In genomic region chr8:98861175-98861574, GRCm38 (mm10) we compare ENCODE assay signal across 21 mouse cellular contexts.
DNase-seq lines count a peak whose midpoint lies in the region; ATAC-seq and TF ChIP-seq lines count a peak whose summit lies in the region.
"Had no signal": no experiment of that assay in that cellular context is flagged by ENCODE, and none has a peak within 500 bp of the region (broad histone marks: within the 10 kb centered on the region; RNA-seq: fewer than 3 reads in every experiment).

No protein-coding gene starts in this region.

- H3K27me3 ChIP-seq in hindbrain, embryonic 16.5 days (replicated peaks; ENCODE audit: control insufficient read depth, insufficient read depth, low read length), result no peaks in the 10 kb centered on the region
- no peaks in the 10 kb centered on the region for H3K27me3 ChIP-seq in hindbrain, embryonic 11.5 days (ENCODE audit: control insufficient read depth, insufficient read depth, low read length)
- H3K27me3 ChIP-seq: embryonic facial prominence, embryonic 13.5 days; heart, embryonic 15.5 days; midbrain, embryonic 15.5 days had no signal

- no peaks in the 10 kb centered on the region for H3K4me1 ChIP-seq in hindbrain, embryonic 16.5 days (ENCODE audit: control insufficient read depth, insufficient read depth, low read depth, low read length)
- H3K4me1 ChIP-seq in hindbrain, embryonic 11.5 days (replicated peaks; ENCODE audit: control insufficient read depth, insufficient read depth, low read length), result no peaks in the 10 kb centered on the region
- H3K4me1 ChIP-seq: embryonic facial prominence, embryonic 13.5 days; heart, embryonic 15.5 days; midbrain, embryonic 15.5 days had no signal

- no peaks in the 10 kb centered on the region for H3K36me3 ChIP-seq in hindbrain, embryonic 16.5 days (ENCODE audit: control insufficient read depth, insufficient read depth, low read length)
- H3K36me3 ChIP-seq in hindbrain, embryonic 11.5 days (ENCODE audit: control insufficient read depth, insufficient read depth, low read length), result no peaks in the 10 kb centered on the region
- H3K36me3 ChIP-seq: embryonic facial prominence, embryonic 13.5 days; heart, embryonic 15.5 days; midbrain, embryonic 15.5 days had no signal

- H3K9me3 ChIP-seq in hindbrain, embryonic 16.5 days (ENCODE audit: control insufficient read depth, low read length), result no peaks in the 10 kb centered on the region; the same call in 1 of the 2 replicates
- H3K9me3 ChIP-seq in hindbrain, embryonic 11.5 days (ENCODE audit: control insufficient read depth, low read length), result no peaks in the 10 kb centered on the region
- H3K9me3 ChIP-seq: embryonic facial prominence, embryonic 13.5 days; heart, embryonic 15.5 days; midbrain, embryonic 15.5 days had no signal

- TF ChIP-seq POLR2A in brain, embryonic 14.5 days (IDR thresholded peaks at IDR 0.05; ENCODE audit: borderline replicate concordance, extremely low read depth, insufficient read depth, insufficient read length, poor library complexity, severe bottlenecking), result no peak

- H3K4me3 ChIP-seq in hindbrain, embryonic 16.5 days (ENCODE audit: low read length), result no peak overlapping the region
- no peak overlapping the region for H3K4me3 ChIP-seq in hindbrain, embryonic 11.5 days (ENCODE audit: low read depth, low read length)
- H3K4me3 ChIP-seq: embryonic facial prominence, embryonic 13.5 days; heart, adult 2 months; heart, embryonic 15.5 days; left cerebral cortex, adult 2 months; midbrain, embryonic 15.5 days had no signal

- no peak for TF ChIP-seq CTCF in brain, embryonic 14.5 days (IDR thresholded peaks at IDR 0.05; ENCODE audit: borderline replicate concordance, extremely low read depth, insufficient read depth, insufficient read length)

- DNase-seq in hindbrain, embryonic 11.5 days (ENCODE audit: low spot score), result no peak
- peak; percentile 37 for DNase-seq in brain, embryonic 14.5 days (ENCODE audit: low read depth)
- DNase-seq in cerebellum, adult 11-12 months, result peak; percentile 81
- DNase-seq in cerebellum, postnatal 14 days, result peak; percentile 83 to 87
- no peak for DNase-seq in adrenal gland, postnatal 36 days
- no peak for DNase-seq in right cerebral cortex, postnatal 36 days (ENCODE audit: low spot score in 2 of 2)
- DNase-seq: adrenal gland, adult 2 months; gastrocnemius, postnatal 25 days; heart, adult 2 months; heart, postnatal 4 days; kidney, adult 2 months; kidney, postnatal 14 days; lung, adult 18-20 months; lung, postnatal 14 days; thymus, postnatal 36 days had no signal

- H3K9ac ChIP-seq in hindbrain, embryonic 16.5 days (ENCODE audit: low read depth, low read length), result no peak overlapping the region
- no peak overlapping the region for H3K9ac ChIP-seq in hindbrain, embryonic 11.5 days (ENCODE audit: low read depth, low read length)
- H3K9ac ChIP-seq: embryonic facial prominence, embryonic 13.5 days; heart, embryonic 15.5 days; midbrain, embryonic 15.5 days had no signal

- 54% methylated on average over 4 of the region's 4 CpGs for WGBS in hindbrain, embryonic 16.5 days
- WGBS in hindbrain, embryonic 11.5 days, result 78% methylated on average over 4 of the region's 4 CpGs

- H3K4me2 ChIP-seq in hindbrain, embryonic 16.5 days (ENCODE audit: low read length), result no peak overlapping the region
- H3K4me2 ChIP-seq in hindbrain, embryonic 11.5 days (replicated peaks; ENCODE audit: low read depth, low read length), result no peak overlapping the region
- H3K4me2 ChIP-seq: embryonic facial prominence, embryonic 13.5 days; heart, embryonic 15.5 days; liver, embryonic 11.5 days; midbrain, embryonic 15.5 days had no signal

- ATAC-seq in hindbrain, embryonic 16.5 days, result peak; percentile 63
- no peak for ATAC-seq in hindbrain, embryonic 11.5 days (ENCODE audit: low FRiP score)
- ATAC-seq: midbrain, embryonic 15.5 days had no signal

- H3K27ac ChIP-seq in hindbrain, embryonic 16.5 days (ENCODE audit: low read depth, low read length), result no peak overlapping the region
- H3K27ac ChIP-seq in hindbrain, embryonic 11.5 days (ENCODE audit: low read depth, low read length), result no peak overlapping the region
- H3K27ac ChIP-seq: embryonic facial prominence, embryonic 13.5 days; heart, adult 2 months; heart, embryonic 15.5 days; left cerebral cortex, adult 2 months; midbrain, embryonic 15.5 days had no signal

Comparison
In these comparisons a context has a peak if more than half of its experiments do, and no peak if none do; other contexts are left out.
1. DNase-seq: peak in brain, embryonic 14.5 days (single experiment), cerebellum, adult 11-12 months (single experiment) and cerebellum, postnatal 14 days (2 of 2); none in hindbrain, embryonic 11.5 days (single experiment), adrenal gland, postnatal 36 days (0 of 2) and right cerebral cortex, postnatal 36 days (0 of 2).